Mouse (Mus musculus): ENCODE measurements around the gene Nacc1. TPM values are rescaled to one million over a fixed set of nuclear protein-coding genes. Genes with fewer than 3 reads are reported as not detected.
A peak's percentile ranks its signal among the peaks of the same experiment; 100 is the strongest.

Nacc1 gene
- total and polyA plus RNA-seq, 3 experiments = 30.5 to 45.3 (median 31.0) TPM

- no peak overlapping the region for H3K27ac ChIP-seq
- no peak for DNase-seq
- TF ChIP-seq EP300 (IDR thresholded peaks at IDR 0.05; ENCODE audit: insufficient read depth, low read depth, low read length) (no peak), POLR2A (IDR thresholded peaks at IDR 0.05; ENCODE audit: insufficient read depth, low read depth, low read length) (no peak), CTCF (IDR thresholded peaks at IDR 0.05) (no peak)
- H3K36me3 ChIP-seq (ENCODE audit: control insufficient read depth, insufficient read depth, low read length) = no peaks in the 10 kb centered on the region
- no peaks in the 10 kb centered on the region for H3K27me3 ChIP-seq (ENCODE audit: control insufficient read depth, insufficient read depth, low read length)
- H3K4me1 ChIP-seq (ENCODE audit: control insufficient read depth, insufficient read depth, low read length) = peaks cover 3% of the 10 kb centered on the region
- intact Hi-C loops (cut with DNase I) = no loop called here
- H3K79me2 ChIP-seq (replicated peaks; ENCODE audit: control insufficient read depth, insufficient read depth, low read length) = no peaks in the 10 kb centered on the region
- no peak overlapping the region for H3K4me3 ChIP-seq
- no peak overlapping the region for H3K9ac ChIP-seq (ENCODE audit: low read depth, low read length)
- WGBS = 93% methylated on average over 17 of the region's 17 CpGs
Measured at GRCm38 (mm10) chr8:84636051-84636691, 51.5 kb downstream of the Nacc1 start.

GRCm38 (mm10) chr8:84635397-84636050 is 52.1 kb downstream of the Nacc1 start:
- DNase-seq = no peak
- no peaks in the 10 kb centered on the region for H3K79me2 ChIP-seq (replicated peaks; ENCODE audit: control insufficient read depth, insufficient read depth, low read length)
- no peaks in the 10 kb centered on the region for H3K27me3 ChIP-seq (ENCODE audit: control insufficient read depth, insufficient read depth, low read length)
- no peaks in the 10 kb centered on the region for H3K36me3 ChIP-seq (ENCODE audit: control insufficient read depth, insufficient read depth, low read length)
- H3K4me1 ChIP-seq (ENCODE audit: control insufficient read depth, insufficient read depth, low read length) = peaks cover 3% of the 10 kb centered on the region
- 71% methylated on average over 14 of the region's 14 CpGs for WGBS
- no peak overlapping the region for H3K4me3 ChIP-seq
- no peak overlapping the region for H3K9ac ChIP-seq (ENCODE audit: low read depth, low read length)
- no peak overlapping the region for H3K27ac ChIP-seq
- intact Hi-C loops (cut with DNase I) = no loop called here
- no peak for TF ChIP-seq CTCF (IDR thresholded peaks at IDR 0.05)
- TF ChIP-seq EP300 (IDR thresholded peaks at IDR 0.05; ENCODE audit: insufficient read depth, low read depth, low read length) = no peak
- TF ChIP-seq POLR2A (IDR thresholded peaks at IDR 0.05; ENCODE audit: insufficient read depth, low read depth, low read length) = no peak

- no peak for TF ChIP-seq EP300 (IDR thresholded peaks at IDR 0.05; ENCODE audit: insufficient read depth, low read depth, low read length)
- no peak for TF ChIP-seq CTCF (IDR thresholded peaks at IDR 0.05)
- no peak for TF ChIP-seq POLR2A (IDR thresholded peaks at IDR 0.05; ENCODE audit: insufficient read depth, low read depth, low read length)
- peak; percentile 71 to 75 for DNase-seq
- Histone ChIP-seq H3K9ac (ENCODE audit: low read depth, low read length) (no peak overlapping the region), H3K79me2 (replicated peaks; ENCODE audit: control insufficient read depth, insufficient read depth, low read length) (no peaks in the 10 kb centered on the region), H3K27ac (no peak overlapping the region), H3K4me3 (no peak overlapping the region), H3K4me1 (ENCODE audit: control insufficient read depth, insufficient read depth, low read length) (peaks cover 3% of the 10 kb centered on the region), H3K27me3 (ENCODE audit: control insufficient read depth, insufficient read depth, low read length) (no peaks in the 10 kb centered on the region), H3K36me3 (ENCODE audit: control insufficient read depth, insufficient read depth, low read length) (no peaks in the 10 kb centered on the region)
- intact Hi-C loops (cut with DNase I) = no loop called here
- 50% methylated on average over 9 of the region's 9 CpGs for WGBS
Measured at GRCm38 (mm10) chr8:84634849-84635304, 52.8 kb downstream of the Nacc1 start.

GRCm38 (mm10) chr8:84633841-84634584 is 53.6 kb downstream of the Nacc1 start:
- Histone ChIP-seq H3K4me1 (ENCODE audit: control insufficient read depth, insufficient read depth, low read length) (peaks cover 3% of the 10 kb centered on the region), H3K4me3 (no peak overlapping the region), H3K36me3 (ENCODE audit: control insufficient read depth, insufficient read depth, low read length) (no peaks in the 10 kb centered on the region), H3K79me2 (replicated peaks; ENCODE audit: control insufficient read depth, insufficient read depth, low read length) (no peaks in the 10 kb centered on the region), H3K27me3 (ENCODE audit: control insufficient read depth, insufficient read depth, low read length) (no peaks in the 10 kb centered on the region), H3K27ac (no peak overlapping the region), H3K9ac (ENCODE audit: low read depth, low read length) (no peak overlapping the region)
- TF ChIP-seq EP300 (IDR thresholded peaks at IDR 0.05; ENCODE audit: insufficient read depth, low read depth, low read length) (no peak), CTCF (IDR thresholded peaks at IDR 0.05) (no peak), POLR2A (IDR thresholded peaks at IDR 0.05; ENCODE audit: insufficient read depth, low read depth, low read length) (no peak)
- DNase-seq = no peak
- WGBS = 55% methylated on average over 10 of the region's 10 CpGs
- intact Hi-C loops (cut with DNase I) = no loop called here

- no peak for TF ChIP-seq EP300 (IDR thresholded peaks at IDR 0.05; ENCODE audit: insufficient read depth, low read depth, low read length)
- TF ChIP-seq POLR2A (IDR thresholded peaks at IDR 0.05; ENCODE audit: insufficient read depth, low read depth, low read length) = no peak
- TF ChIP-seq CTCF (IDR thresholded peaks at IDR 0.05) = no peak
Measured at GRCm38 (mm10) chr8:84631813-84632212, 55.8 kb downstream of the Nacc1 start.

More at GRCm38 (mm10) chr8:84631813-84632212, 55.8 kb downstream of the Nacc1 start:
- Histone ChIP-seq H3K27me3 (ENCODE audit: control insufficient read depth, insufficient read depth, low read length) (no peaks in the 10 kb centered on the region), H3K4me3 (no peak overlapping the region), H3K36me3 (ENCODE audit: control insufficient read depth, insufficient read depth, low read length) (no peaks in the 10 kb centered on the region), H3K4me1 (ENCODE audit: control insufficient read depth, insufficient read depth, low read length) (peaks cover 1% of the 10 kb centered on the region; the same call in 1 of the 2 replicates), H3K79me2 (replicated peaks; ENCODE audit: control insufficient read depth, insufficient read depth, low read length) (no peaks in the 10 kb centered on the region), H3K9ac (ENCODE audit: low read depth, low read length) (no peak overlapping the region), H3K27ac (no peak overlapping the region)
- 86% methylated on average over 4 of the region's 4 CpGs for WGBS
- intact Hi-C loops (cut with DNase I) = no loop called here
- DNase-seq = no peak
